Mouse (Mus musculus): ENCODE results near the gene Camta1. TPM values are rescaled to one million over a fixed set of nuclear protein-coding genes. Genes with fewer than 3 reads are reported as not detected.
A peak's percentile ranks its signal among the peaks of the same experiment; 100 is the strongest.

Gene Camta1
- polyA plus RNA-seq, 1 experiment from 2014 or later, result 159 TPM

DNA sequence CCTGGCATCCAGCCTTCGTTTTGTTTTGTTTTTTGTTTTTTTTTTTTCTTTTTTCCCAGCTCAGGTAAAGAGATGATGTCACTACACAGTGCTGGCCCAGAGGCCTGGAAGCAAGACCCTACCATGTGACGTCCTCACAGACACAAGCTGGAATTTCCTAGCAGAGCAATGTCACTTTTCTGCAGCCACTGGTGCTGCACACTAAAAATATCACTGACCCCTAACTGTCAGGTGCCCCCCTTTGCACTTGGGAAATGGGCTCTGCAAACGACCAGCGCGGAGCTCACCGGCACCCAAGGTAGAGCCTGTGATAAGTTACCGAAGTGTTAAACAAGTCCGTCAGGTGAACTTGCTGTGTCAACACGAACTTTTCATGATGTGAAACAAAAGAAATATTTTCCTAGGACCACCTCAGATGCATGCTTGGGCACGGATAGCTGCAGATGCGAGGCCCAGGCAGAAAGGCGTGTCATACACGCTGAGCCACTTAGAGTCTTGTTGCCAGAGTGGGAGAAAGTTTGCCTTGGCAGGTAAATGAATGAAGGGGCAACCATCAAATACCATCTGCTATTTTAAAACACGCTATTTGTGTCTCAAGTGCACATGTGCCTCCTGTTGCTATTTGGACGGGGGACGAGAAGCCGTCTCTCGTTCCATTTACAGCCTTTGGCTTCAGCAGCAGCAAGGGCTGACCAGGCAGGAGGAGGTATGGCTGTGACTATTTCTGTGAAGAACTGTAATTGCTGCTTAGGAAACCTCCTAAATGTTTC lies 765.2 kb downstream of the Camta1 start:
- WGBS, result 48% methylated on average over 18 of the region's 18 CpGs
- Histone ChIP-seq H3K4me3 (peak overlapping the region; percentile 17), H3K27me3 (replicated peaks) (no peaks in the 10 kb centered on the region), H3K4me2 (peak overlapping the region; percentile 64), H3K9ac (peak overlapping the region; percentile 68), H3K9me3 (replicated peaks) (no peaks in the 10 kb centered on the region; the same call in 1 of the 2 replicates), H3K4me1 (replicated peaks) (peaks cover 74% of the 10 kb centered on the region), H3K36me3 (peaks cover 4% of the 10 kb centered on the region; the same call in 1 of the 2 replicates), H3K27ac (ENCODE audit: poor library complexity, severe bottlenecking) (peak overlapping the region; percentile 99)
- peak; percentile 36; the same call in 1 of the 2 replicates for ATAC-seq (ENCODE audit: insufficient number of reproducible peaks, low FRiP score)

DNA sequence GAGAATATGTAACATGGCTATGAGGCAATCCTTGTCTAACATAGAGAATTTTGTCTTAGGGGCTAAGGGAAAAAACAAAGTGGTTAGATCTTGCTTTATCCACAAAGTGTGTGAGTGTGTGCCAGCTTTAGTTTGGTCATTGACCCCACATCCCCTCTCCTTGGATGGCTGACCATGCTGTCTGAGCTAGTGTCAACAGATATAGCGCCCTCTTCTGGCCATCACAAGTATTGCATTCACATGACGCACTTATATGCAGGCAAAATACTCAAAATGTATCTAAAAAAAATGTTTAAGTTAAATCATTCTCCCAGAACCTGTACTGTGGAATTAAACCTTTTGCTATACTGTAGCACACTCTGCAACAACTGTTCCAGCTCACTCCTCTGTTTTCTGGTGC lies 766.5 kb downstream of the Camta1 start:
- no peaks in the 10 kb centered on the region for H3K27me3 ChIP-seq (replicated peaks)
- WGBS, result 34% methylated on average over 2 of the region's 2 CpGs
- H3K4me3 ChIP-seq, result no peak overlapping the region
- ATAC-seq (ENCODE audit: insufficient number of reproducible peaks, low FRiP score), result no peak
- H3K27ac ChIP-seq (ENCODE audit: poor library complexity, severe bottlenecking), result peak overlapping the region; percentile 99
- H3K9ac ChIP-seq, result peak overlapping the region; percentile 58; the same call in 1 of the 2 replicates
- H3K36me3 ChIP-seq, result 0 out of 2 replicates have a peak, but pooled peaks cover 4% of the 10 kb centered on the region
- no peaks in the 10 kb centered on the region for H3K9me3 ChIP-seq (replicated peaks)
- H3K4me1 ChIP-seq (replicated peaks), result peaks cover 80% of the 10 kb centered on the region
- no peak overlapping the region for H3K4me2 ChIP-seq

DNA sequence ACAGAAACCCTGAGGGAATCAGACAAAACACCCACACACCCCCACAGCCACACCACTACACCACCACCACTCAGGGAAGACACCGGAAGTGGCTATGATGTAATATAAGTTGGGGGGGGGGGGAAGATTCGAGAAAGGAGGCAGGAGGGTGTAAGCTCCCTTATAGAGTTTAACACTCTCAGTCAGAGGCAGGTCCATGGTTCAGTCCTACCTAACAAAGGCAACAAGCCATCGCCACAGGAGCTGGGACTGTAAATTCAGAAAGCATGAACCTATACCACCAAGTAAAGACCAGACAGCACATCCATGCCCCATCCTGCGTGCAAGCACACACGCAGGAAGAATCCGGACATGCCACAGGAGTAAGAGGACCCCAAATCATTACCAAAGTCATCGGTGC lies 772.4 kb downstream of the Camta1 start, which contains the start of gene Gm13090:
Gene Gm13090 (plus strand): TSS at position 301 of the 400 bp plus-strand sequence.
- peaks cover 39% of the 10 kb centered on the region for H3K36me3 ChIP-seq
- H3K4me3 ChIP-seq, result no peak within 1 kb of the TSS
- peaks cover 63% of the 10 kb centered on the region for H3K4me1 ChIP-seq (replicated peaks)
- H3K9ac ChIP-seq, result 0 out of 2 replicates have a peak within 1 kb of the TSS, but pooled peaks have one; percentile 21
- H3K9me3 ChIP-seq (replicated peaks), result no peaks in the 10 kb centered on the region
- no peak for ATAC-seq (ENCODE audit: insufficient number of reproducible peaks, low FRiP score)
- WGBS, result 83% methylated on average over 7 of the region's 7 CpGs
- H3K27ac ChIP-seq (ENCODE audit: poor library complexity, severe bottlenecking), result peak within 1 kb of the TSS; percentile 53
- H3K27me3 ChIP-seq (replicated peaks), result no peaks in the 10 kb centered on the region
- H3K4me2 ChIP-seq, result no peak within 1 kb of the TSS

DNA sequence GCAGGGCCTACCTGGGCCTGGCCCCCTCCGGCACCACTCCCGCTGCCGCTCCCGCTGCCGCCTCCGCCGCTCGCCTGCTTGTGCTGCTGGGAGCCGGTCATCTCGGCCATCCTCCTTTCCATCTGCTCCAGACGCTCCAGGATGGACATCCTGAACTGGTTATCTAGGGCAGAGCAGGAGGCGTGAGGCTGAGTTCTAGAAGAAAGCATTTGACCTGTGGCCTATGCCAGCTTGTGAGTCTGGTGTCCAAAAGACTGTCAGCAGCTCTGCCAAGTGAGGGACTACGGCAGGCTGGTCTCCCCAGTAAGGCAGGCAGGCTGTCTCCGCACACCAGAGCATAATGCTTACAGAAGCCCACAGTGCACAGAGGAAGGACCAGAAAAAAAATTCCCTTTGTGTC lies 772.9 kb downstream of the Camta1 start:
- no peak overlapping the region for H3K4me2 ChIP-seq
- no peak overlapping the region for H3K9ac ChIP-seq
- no peaks in the 10 kb centered on the region for H3K27me3 ChIP-seq (replicated peaks)
- no peak for ATAC-seq (ENCODE audit: insufficient number of reproducible peaks, low FRiP score)
- 75% methylated on average over 14 of the region's 14 CpGs for WGBS
- 0 out of 2 replicates have a peak overlapping the region, but pooled peaks have one; percentile 53 for H3K27ac ChIP-seq (ENCODE audit: poor library complexity, severe bottlenecking)
- H3K9me3 ChIP-seq (replicated peaks), result no peaks in the 10 kb centered on the region
- H3K4me1 ChIP-seq (replicated peaks), result peaks cover 63% of the 10 kb centered on the region
- no peak overlapping the region for H3K4me3 ChIP-seq
- peaks cover 35% of the 10 kb centered on the region for H3K36me3 ChIP-seq

DNA sequence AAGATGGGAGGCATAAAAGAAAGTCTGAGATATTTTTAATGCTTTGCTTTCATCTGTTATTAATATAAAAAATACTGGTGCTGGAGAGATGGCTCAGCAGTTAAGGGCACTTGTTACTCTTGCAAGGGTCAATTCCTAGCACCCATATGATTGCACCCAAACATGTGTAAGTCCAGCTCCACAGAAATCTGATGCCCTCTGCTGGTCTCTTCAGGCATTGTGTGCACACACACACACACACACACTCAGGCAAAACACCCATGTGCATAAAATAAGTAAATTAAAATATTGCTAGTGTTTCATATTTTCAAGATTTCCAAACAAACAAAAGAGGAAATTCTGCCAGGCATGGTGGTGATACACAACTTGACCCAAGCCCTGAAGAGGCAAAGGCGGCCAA lies 774.3 kb downstream of the Camta1 start:
- WGBS, result 97% methylated on average over 1 of the region's 1 CpGs
- ATAC-seq (ENCODE audit: insufficient number of reproducible peaks, low FRiP score), result no peak
- Histone ChIP-seq H3K4me2 (no peak overlapping the region), H3K4me3 (no peak overlapping the region), H3K27me3 (replicated peaks) (no peaks in the 10 kb centered on the region), H3K27ac (ENCODE audit: poor library complexity, severe bottlenecking) (no peak overlapping the region), H3K36me3 (peaks cover 38% of the 10 kb centered on the region), H3K4me1 (replicated peaks) (peaks cover 68% of the 10 kb centered on the region), H3K9me3 (replicated peaks) (no peaks in the 10 kb centered on the region), H3K9ac (no peak overlapping the region)

DNA sequence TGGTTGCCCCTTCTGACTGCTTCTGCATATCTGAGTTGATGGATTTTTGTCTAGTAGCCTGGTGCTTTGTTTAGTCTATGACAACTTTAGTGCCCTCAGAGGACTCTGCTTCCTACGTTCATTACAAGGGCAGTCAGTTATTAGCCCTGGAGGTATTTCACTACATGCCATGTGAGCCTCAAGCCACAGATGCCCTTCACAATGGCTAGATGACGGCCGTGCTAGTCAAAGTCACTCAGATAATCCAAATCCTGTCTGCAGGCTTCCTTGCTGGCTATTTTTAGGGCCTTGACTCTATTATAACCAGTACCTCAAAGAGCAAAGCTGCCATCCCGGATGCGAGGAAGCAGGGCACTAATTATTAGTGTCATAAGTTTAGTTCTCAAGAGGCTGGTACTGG lies 778.6 kb downstream of the Camta1 start:
- no peak overlapping the region for H3K4me2 ChIP-seq
- H3K27ac ChIP-seq (ENCODE audit: poor library complexity, severe bottlenecking), result peak overlapping the region; percentile 91
- H3K9me3 ChIP-seq (replicated peaks), result no peaks in the 10 kb centered on the region
- ATAC-seq (ENCODE audit: insufficient number of reproducible peaks, low FRiP score), result no peak
- peaks cover 34% of the 10 kb centered on the region for H3K4me1 ChIP-seq (replicated peaks)
- no peak overlapping the region for H3K4me3 ChIP-seq
- no peaks in the 10 kb centered on the region for H3K27me3 ChIP-seq (replicated peaks)
- no peak overlapping the region for H3K9ac ChIP-seq
- peaks cover 64% of the 10 kb centered on the region for H3K36me3 ChIP-seq
- WGBS, result 37% methylated on average over 5 of the region's 5 CpGs

DNA sequence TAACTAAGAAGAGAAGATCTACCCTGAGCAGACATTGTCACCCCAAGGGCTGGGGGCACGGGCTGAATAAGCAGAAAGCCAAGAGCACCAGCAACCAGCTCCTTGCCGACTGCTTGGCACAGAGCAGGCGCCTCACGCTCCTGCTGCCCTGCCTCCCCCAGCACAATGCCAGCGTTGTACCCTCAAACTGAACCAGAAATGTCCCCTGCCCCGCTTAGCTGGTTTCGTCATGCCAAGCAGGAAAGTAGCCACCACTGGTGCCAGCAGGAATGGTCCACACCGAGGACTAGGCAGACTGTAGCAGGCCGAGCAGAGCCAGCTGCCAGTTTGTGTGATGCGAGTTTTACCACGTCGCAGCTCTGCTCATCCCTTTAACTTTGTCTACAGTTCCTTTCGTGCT lies 779.7 kb downstream of the Camta1 start:
- no peak overlapping the region for H3K4me2 ChIP-seq
- ATAC-seq (ENCODE audit: insufficient number of reproducible peaks, low FRiP score), result no peak
- H3K27ac ChIP-seq (ENCODE audit: poor library complexity, severe bottlenecking), result peak overlapping the region; percentile 91; the same call in 1 of the 2 replicates
- 88% methylated on average over 13 of the region's 13 CpGs for WGBS
- H3K9me3 ChIP-seq (replicated peaks), result no peaks in the 10 kb centered on the region
- no peak overlapping the region for H3K4me3 ChIP-seq
- H3K4me1 ChIP-seq (replicated peaks), result peaks cover 34% of the 10 kb centered on the region
- no peaks in the 10 kb centered on the region for H3K27me3 ChIP-seq (replicated peaks)
- H3K9ac ChIP-seq, result no peak overlapping the region
- H3K36me3 ChIP-seq, result peaks cover 65% of the 10 kb centered on the region

DNA sequence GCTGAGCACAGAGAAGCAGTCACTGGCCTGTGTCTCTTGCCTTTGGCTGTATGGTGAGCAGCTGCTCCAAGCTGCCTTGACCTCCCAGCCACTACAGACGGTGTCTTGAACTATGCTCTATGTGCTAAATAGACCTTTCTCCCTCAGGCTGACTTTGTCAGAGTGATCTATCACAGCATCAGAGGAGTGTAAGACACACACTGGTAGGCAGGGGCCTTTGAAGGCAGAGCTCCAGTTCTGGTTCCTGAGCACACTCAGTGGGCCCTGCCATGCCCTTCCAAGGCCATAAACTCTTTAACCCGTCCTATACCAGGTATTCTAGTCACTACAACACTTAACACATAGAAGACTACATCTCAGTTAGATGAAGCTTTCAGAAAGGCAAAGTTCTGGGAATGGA lies 780.3 kb downstream of the Camta1 start:
- H3K4me3 ChIP-seq, result no peak overlapping the region
- peaks cover 34% of the 10 kb centered on the region for H3K4me1 ChIP-seq (replicated peaks)
- no peak overlapping the region for H3K9ac ChIP-seq
- no peaks in the 10 kb centered on the region for H3K9me3 ChIP-seq (replicated peaks)
- no peak overlapping the region for H3K27ac ChIP-seq (ENCODE audit: poor library complexity, severe bottlenecking)
- H3K4me2 ChIP-seq, result no peak overlapping the region
- 76% methylated on average over 2 of the region's 2 CpGs for WGBS
- ATAC-seq (ENCODE audit: insufficient number of reproducible peaks, low FRiP score), result no peak
- H3K36me3 ChIP-seq, result peaks cover 69% of the 10 kb centered on the region
- H3K27me3 ChIP-seq (replicated peaks), result no peaks in the 10 kb centered on the region

DNA sequence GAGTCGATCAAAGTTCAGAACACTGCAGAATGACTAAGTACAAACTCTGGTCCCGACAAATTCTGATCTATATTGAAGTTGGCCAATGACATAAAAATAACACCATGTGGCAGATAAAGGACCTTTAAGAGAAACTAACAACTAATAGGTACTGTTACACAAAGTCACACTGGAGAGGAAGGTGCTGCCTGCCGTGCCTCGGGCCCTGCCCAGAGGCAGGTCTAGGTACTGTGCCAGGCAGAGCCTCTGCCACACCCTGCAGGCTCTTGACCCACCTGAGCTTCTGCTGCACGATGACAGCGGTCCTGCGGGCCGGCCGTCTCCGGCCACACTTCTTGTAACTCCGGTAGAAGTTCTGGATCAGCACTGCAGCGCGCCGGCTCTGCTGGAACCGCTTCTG lies 786.9 kb downstream of the Camta1 start:
- Histone ChIP-seq H3K4me2 (no peak overlapping the region), H3K36me3 (peaks cover 86% of the 10 kb centered on the region), H3K27me3 (replicated peaks) (no peaks in the 10 kb centered on the region), H3K27ac (ENCODE audit: poor library complexity, severe bottlenecking) (no peak overlapping the region), H3K4me1 (replicated peaks) (no peaks in the 10 kb centered on the region), H3K4me3 (no peak overlapping the region), H3K9me3 (replicated peaks) (no peaks in the 10 kb centered on the region), H3K9ac (no peak overlapping the region)
- ATAC-seq (ENCODE audit: insufficient number of reproducible peaks, low FRiP score), result no peak
- WGBS, result 93% methylated on average over 15 of the region's 15 CpGs

DNA sequence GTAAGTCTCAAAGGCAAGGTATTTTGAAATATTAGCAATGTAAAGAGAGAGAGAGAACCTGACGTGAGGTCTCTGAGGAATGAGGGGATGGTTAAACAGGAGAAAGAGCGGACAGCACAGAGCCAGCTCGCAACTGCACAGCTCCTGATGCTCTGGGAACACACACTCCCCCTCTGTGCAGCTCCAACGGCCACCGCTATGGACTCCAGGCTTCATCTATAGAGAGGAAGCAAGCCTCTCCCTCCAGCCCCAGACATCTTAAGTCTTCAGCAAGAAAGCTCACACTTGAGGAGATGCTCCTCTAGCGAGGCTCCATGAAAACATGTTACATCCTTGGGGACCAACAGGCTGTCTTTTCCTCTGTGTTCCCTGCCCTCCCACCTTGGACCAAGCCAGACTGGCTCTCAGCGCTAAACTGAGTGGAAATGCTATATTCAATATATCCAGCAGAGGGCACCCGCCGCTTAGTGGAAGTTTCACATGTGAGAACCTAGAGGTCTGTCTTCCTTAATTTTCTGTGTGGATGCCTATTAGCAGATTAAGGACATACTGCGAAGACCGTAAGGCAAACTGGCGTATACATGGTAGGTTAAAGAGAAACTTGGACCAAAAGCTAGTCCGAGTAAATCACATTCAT lies 788.5 kb downstream of the Camta1 start:
- H3K4me3 ChIP-seq, result no peak overlapping the region
- H3K27ac ChIP-seq (ENCODE audit: poor library complexity, severe bottlenecking), result no peak overlapping the region
- H3K36me3 ChIP-seq, result peaks cover 82% of the 10 kb centered on the region
- H3K4me1 ChIP-seq (replicated peaks), result no peaks in the 10 kb centered on the region
- no peak overlapping the region for H3K9ac ChIP-seq
- no peak for ATAC-seq (ENCODE audit: insufficient number of reproducible peaks, low FRiP score)
- 53% methylated on average over 13 of the region's 13 CpGs for WGBS
- no peaks in the 10 kb centered on the region for H3K9me3 ChIP-seq (replicated peaks)
- H3K27me3 ChIP-seq (replicated peaks), result no peaks in the 10 kb centered on the region
- no peak overlapping the region for H3K4me2 ChIP-seq

DNA sequence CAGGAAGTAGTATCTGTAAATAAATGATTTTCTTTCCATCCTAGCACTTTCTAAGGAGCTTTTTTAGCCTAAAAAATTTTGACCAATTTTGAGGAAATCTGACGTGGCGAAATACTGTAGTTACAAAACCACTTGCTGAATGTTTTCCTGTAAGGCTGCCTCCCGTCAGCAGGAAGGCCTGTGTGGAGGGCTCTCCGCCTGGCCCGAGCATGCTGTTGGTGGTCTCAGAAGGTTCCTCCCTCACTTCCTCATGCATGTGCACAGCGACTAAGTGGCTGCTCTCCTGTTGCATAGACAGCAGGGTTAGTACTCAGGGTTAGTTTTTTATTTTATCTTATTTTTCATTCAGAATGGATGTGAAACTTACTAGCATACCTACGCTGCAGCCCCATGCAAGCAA lies 790.7 kb downstream of the Camta1 start:
- Histone ChIP-seq H3K27me3 (replicated peaks) (no peaks in the 10 kb centered on the region), H3K4me2 (no peak overlapping the region), H3K27ac (ENCODE audit: poor library complexity, severe bottlenecking) (no peak overlapping the region), H3K4me1 (replicated peaks) (no peaks in the 10 kb centered on the region), H3K9me3 (replicated peaks) (no peaks in the 10 kb centered on the region), H3K4me3 (no peak overlapping the region), H3K9ac (no peak overlapping the region), H3K36me3 (peaks cover 78% of the 10 kb centered on the region)
- 79% methylated on average over 7 of the region's 7 CpGs for WGBS
- ATAC-seq (ENCODE audit: insufficient number of reproducible peaks, low FRiP score), result no peak

Data from heart, embryonic 12.5 days (tissue).